Mouse (Mus musculus) bone marrow, adult 2 months (tissue): ENCODE measurements at regions not wholly inside any gene's neighbourhood (a gene's known extent, or its start where the extent isn't known, plus 50 kb on each side); places are given as distances from the start of the nearest gene placed in this dataset.

Experiments used
- H3K27ac ChIP-seq: fragments of 200-500 bp; 2 replicates; pipeline ENCODE4 v1.5.1; 2012; ENCODE audit warnings: low read depth, mild to moderate bottlenecking, control low read depth, inconsistent platforms, low read length; ENCODE audit not compliant: control insufficient read depth, poor library complexity, insufficient read depth
- H3K4me1 ChIP-seq: fragments of 200-500 bp; 2 replicates; pipeline ENCODE4 v1.6.1; 2011; ENCODE audit warnings: low read length; ENCODE audit not compliant: control insufficient read depth, insufficient read depth
- H3K4me3 ChIP-seq: fragments of 200-500 bp; replicated peaks from 2 replicates; pipeline ENCODE3; 2011; ENCODE audit warnings: mild to moderate bottlenecking, low read depth, low read length, control low read depth; ENCODE audit not compliant: control insufficient read depth
- CTCF ChIP-seq: fragments of 200-500 bp; IDR thresholded peaks from 2 replicates; pipeline ENCODE4 v1.5.1; 2011; ENCODE audit warnings: low read length, control low read depth; ENCODE audit not compliant: control insufficient read depth, insufficient read depth
- POLR2A ChIP-seq: fragments of 200-500 bp; IDR thresholded peaks from 2 replicates; pipeline ENCODE4 v1.6.1; 2011; ENCODE audit warnings: low read depth, mild to moderate bottlenecking, control low read depth, low read length, borderline replicate concordance; ENCODE audit not compliant: control insufficient read depth
- WGBS: fragments of 180-500 bp; shearing (Covaris S2); methylation state at CpG from one replicate; pipeline ENCODE4 v1.1.7; 2018; 5-methylcytosine and 5-hydroxymethylcytosine counted together

DNA sequence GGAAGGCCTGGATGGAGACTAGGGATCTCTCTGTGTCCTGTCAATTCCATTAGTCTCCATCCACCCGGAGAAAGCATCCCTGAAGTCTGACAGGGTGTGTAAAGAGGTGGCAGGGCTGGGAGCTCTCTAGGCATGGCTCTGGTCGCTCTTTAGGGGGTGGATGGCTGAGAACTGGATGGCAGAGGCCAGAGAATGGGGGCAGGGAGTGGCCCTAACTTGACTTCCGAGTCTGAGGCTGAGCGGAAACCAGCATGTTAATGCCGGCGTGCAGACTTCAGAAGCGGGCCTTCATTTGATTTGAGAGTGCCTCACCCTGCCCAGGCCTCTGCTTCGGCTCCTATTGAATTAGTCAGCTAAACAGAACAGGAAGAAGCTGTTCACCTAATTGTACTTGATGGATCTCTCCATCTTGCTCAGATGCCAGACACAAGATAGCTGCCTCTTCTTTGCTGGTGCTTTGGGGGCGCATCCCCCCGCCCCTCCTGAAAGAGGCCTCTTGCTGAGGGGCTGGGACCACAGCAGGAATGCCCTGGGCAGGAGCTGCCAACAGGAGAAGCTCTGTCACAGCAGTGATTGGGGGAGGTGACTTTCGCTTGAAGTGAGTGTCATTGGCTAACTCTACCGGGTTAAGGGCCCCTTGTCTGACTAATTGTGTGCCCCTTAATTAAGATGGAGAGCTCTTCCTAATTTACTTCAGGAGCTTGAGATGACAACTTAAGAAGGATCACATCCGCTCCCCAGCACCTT, 104.2 kb downstream of the Bms1 start:
- no peak overlapping the region for H3K4me3 ChIP-seq
- no peak overlapping the region for H3K27ac ChIP-seq
- no peaks in the 10 kb centered on the region; the same call in 1 of the 2 replicates for H3K4me1 ChIP-seq
- 31% methylated on average over 13 of the region's 13 CpGs for WGBS
- TF ChIP-seq POLR2A (no peak), CTCF (no peak)

DNA sequence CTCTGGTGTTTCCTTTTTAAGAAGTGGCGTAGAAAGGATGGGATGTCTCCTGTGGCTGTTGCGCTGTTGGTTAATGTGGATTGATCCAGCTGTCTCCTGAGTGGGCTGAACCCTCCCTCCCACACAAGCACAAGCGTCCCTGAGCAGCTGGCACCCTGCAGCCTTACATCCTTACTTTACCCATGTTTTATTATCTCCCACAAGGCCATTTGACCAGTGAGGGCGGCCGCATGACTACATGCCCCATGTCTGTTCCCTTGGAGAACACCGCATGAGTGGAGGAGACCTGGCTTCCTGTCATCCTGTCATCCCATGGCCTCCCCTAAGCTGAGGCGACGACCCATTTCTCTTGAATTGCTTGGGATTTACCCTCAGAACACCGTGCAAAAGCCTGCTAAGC, 108.2 kb downstream of the Bms1 start:
- Histone ChIP-seq H3K4me3 (no peak overlapping the region), H3K4me1 (no peaks in the 10 kb centered on the region; the same call in 1 of the 2 replicates), H3K27ac (no peak overlapping the region)
- WGBS = 84% methylated on average over 9 of the region's 9 CpGs
- TF ChIP-seq CTCF (no peak), POLR2A (no peak)

DNA sequence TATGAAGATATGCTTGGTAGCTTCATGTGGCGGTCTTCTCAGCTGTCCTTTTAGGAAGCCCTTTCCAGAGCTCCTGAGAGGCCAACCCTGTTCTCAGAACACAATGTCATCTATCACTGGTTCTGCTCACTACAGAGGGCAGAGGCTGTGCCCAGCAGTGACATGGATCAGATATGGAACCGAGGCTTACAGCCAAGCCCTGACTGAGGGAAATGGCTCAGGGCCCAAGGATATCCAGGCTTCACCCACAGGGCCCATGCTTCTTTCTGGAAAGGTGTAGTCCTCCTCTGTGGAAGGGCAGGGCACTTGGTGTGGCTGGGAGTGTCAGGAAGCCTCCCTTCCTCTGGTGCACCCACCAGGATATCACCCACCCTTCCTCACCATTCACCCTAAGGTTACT, 109.4 kb downstream of the Bms1 start:
- 62% methylated on average over 2 of the region's 2 CpGs for WGBS
- Histone ChIP-seq H3K4me1 (no peaks in the 10 kb centered on the region; the same call in 1 of the 2 replicates), H3K4me3 (no peak overlapping the region), H3K27ac (no peak overlapping the region)
- TF ChIP-seq CTCF = no peak
- TF ChIP-seq POLR2A = no peak

DNA sequence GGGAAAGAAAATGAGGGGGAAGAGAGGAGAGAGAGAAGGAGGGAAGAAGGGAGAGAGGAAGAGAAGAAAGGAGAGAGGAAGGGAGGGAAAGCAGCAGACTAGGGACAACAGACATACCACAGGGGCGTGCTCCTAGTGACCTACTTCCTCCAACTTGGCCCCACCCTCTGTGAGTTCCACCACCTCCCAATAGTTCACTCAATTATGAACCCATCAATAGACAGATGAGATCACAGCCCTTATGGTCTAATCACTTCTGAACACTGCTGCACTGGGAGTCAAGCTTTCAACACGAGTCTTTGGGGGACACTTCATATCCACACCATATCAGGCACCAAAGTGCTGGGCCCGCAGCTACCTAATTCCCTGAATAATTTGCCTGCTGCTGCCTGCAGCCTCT, 110.7 kb downstream of the Bms1 start:
- TF ChIP-seq POLR2A = no peak
- no peak for TF ChIP-seq CTCF
- Histone ChIP-seq H3K27ac (no peak overlapping the region), H3K4me3 (no peak overlapping the region), H3K4me1 (no peaks in the 10 kb centered on the region; the same call in 1 of the 2 replicates)
- 64% methylated on average over 3 of the region's 3 CpGs for WGBS

DNA sequence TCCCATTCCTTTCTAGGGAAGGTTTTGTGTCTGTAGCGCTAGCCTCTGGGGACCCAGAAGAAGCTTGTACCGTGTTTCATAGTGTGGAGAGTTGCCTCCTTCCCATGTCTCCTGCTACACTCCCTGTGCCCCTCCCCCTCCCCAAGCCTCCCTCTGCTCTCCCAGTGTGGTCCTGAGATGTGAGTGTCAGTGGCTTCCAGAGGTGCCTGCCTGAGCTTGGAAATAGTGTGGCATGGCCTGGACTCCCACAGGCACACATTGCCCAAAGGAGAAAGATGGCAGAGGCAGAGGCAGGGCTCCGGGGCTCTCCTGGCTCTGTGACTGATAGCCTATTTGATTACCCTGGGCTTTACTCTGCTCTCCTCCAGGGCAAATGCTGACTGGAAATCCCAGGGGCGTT, 110.0 kb upstream of the Ret start:
- Histone ChIP-seq H3K4me1 (no peaks in the 10 kb centered on the region; the same call in 1 of the 2 replicates), H3K27ac (no peak overlapping the region), H3K4me3 (no peak overlapping the region)
- TF ChIP-seq POLR2A (no peak), CTCF (no peak)
- WGBS = 67% methylated on average over 4 of the region's 4 CpGs

DNA sequence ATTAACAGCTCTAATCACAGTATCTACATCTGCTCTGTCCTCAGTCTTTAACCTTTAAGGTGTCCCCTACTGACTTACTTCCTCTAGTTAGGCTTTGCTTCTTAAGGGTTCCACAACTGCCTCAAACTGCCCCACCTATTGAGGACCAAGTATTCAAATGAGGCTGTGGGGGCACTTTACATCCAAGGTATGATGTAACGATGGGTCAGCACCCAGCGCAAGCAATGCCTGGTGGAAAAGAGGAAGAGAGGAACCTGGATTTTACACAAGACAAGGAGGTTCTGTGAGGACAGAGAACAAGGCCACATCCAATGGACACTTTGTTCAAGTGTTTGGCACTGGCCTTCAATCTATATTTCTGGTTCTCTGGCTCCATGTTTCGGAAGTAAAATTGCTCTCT, 107.7 kb upstream of the Ret start:
- Histone ChIP-seq H3K27ac (no peak overlapping the region), H3K4me3 (no peak overlapping the region), H3K4me1 (no peaks in the 10 kb centered on the region; the same call in 1 of the 2 replicates)
- WGBS = 54% methylated on average over 3 of the region's 3 CpGs
- TF ChIP-seq POLR2A (no peak), CTCF (no peak)

DNA sequence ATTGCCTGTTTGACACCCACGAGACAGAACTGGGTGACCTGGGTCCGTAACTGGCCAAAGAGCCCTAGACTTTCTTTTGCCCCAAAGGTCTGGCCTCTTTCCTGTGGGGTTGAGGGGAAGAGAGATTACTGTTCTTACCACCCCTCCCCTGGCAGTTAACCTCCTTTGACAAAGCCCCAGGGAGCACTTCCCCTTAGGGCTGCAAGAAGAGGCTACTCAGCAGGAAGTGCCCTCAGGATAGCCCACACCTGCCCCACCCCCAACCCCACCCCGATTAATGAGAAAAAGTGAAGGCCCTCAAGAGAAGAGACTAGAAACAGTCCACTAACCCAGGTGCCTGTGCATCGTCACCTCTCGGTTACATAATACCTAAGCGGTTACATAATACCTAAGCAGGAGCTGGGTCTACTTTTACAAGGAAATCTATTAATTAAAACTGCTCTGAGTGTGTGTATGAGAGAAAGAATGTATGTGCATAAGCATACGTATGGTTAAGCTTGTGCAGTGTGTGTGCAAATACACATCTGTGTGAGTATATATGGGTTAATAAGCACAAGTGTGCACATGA, 105.3 kb upstream of the Ret start:
- H3K27ac ChIP-seq = no peak overlapping the region
- no peaks in the 10 kb centered on the region for H3K4me1 ChIP-seq
- TF ChIP-seq POLR2A (no peak), CTCF (no peak)
- 21% methylated on average over 7 of the region's 7 CpGs for WGBS
- H3K4me3 ChIP-seq = no peak overlapping the region

DNA sequence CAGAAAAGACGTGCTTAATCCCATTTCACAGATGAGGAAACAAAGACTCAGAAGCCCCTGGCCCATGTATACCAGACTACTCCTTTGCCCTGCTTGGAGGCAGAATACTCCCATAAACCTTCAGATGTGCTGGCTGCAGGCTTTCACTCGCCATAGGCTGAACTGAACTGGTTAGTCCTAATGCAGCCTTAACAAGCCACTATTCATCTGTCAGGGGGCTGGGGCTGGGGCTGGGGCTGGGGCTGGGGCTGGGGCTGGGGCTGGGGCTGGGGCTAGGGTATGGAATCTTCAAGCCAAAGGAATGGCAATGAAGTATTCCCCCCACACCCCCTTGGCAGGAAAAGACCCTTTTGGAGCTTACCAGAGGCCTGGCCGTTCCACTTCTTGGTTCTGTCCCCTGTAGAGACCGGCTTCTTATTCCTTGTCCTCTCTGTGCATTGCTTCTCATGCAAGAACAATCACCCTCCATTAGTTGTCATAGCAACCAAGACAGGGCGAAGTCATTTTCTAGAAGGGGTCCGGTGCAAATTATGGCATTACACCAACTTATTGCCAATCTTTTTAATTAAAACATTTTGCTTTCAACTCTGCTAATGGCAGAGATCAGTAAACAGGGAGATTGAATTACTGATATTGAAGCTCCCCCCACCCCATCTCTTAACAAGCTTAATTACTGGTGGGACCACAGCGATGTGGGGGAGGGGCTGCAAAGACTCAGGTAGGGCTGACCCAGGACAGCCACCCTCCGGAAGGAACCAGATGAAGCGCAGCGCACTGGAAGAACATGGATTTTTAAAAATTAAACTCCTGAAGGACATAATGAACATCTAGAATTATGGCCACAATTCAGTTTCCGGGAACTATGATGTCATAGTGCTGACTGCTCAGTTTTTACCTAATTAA, 104.6 kb upstream of the Ret start:
- no peak overlapping the region for H3K27ac ChIP-seq
- TF ChIP-seq POLR2A (no peak), CTCF (no peak)
- WGBS = 77% methylated on average over 11 of the region's 11 CpGs
- H3K4me1 ChIP-seq = no peaks in the 10 kb centered on the region
- no peak overlapping the region for H3K4me3 ChIP-seq
